Mouse (Mus musculus): ENCODE measurements around the gene Ptcd3. TPM values are rescaled to one million over a fixed set of nuclear protein-coding genes. Genes with fewer than 3 reads are reported as not detected.

Ptcd3 gene
- polyA plus RNA-seq (2012; fragmentation: generic; extraction: Trizol), result 23.6 TPM
- long read RNA-seq, experiment 1, partial matches to known transcripts, result 1 of 21 reads
- long read RNA-seq, experiment 1, other reads (novel, unspliced or antisense), result 20 of 21 reads
- long read RNA-seq, experiment 2, partial matches to known transcripts, result 6 of 257 reads
- long read RNA-seq, experiment 2, other reads (novel, unspliced or antisense), result 249 of 257 reads

DNA sequence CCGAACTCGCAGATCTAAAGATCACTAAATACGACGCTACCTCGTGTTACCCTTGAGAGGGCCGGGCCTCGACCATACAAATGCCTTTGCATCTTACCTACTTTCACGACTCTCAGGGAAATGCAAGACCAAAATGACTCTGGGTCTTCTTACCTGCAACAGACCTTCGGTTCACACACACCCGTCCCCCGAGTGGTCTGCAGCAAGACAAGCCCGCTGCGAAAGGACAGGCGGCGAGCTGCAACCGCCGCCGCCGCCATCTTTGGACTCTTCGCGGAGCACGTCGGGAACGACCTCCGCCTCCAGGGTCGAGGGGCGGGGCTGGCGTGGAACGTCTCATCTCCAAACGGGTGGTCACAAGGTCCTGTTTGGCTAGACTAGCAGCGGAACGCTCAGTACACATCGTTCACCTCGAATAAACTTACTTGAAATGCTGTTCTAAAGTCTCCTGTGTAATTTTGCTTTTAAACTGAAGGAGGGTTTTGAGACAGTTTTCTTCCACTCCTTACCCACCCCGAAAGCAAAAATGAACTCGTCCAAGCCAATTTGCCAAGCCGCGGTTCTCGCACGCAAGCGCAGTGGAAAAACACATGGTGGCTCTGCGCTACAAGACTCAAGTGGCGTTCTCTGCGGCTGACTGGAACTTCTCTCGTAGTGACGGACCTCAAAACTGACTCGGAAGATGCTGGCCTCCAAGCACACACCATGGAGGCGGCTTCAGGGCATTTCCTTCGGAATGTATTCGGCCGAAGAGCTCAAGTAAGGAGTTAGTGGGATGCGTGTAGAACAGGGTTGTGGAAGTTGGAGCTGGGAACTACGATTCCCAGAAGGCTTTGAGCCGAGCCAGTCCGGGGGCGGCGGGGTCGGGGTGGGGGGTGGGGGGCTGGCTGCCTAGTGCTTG, at the start of gene Ptcd3, which contains the start of gene Polr1a:
Gene Ptcd3 (minus strand): TSS at position 270 of the 901 bp plus-strand sequence.
Gene Polr1a (plus strand): TSS at position 573 of the 901 bp plus-strand sequence.
- Histone ChIP-seq H3K79me2 (ENCODE audit: control insufficient read depth, insufficient read depth) (peaks cover 83% of the 10 kb centered on the region), H3K79me3 (ENCODE audit: low read depth) (peaks cover 54% of the 10 kb centered on the region), H3ac (ENCODE audit: control insufficient read depth, insufficient read length, low read depth) (peak within 1 kb of the TSS; percentile 81), H3K4me3 (ENCODE audit: insufficient read depth, poor library complexity, severe bottlenecking) (peak within 1 kb of the TSS; percentile 65), H3K36me3 (ENCODE audit: control insufficient read depth, insufficient read depth) (peaks cover 49% of the 10 kb centered on the region), H3K27me3 (ENCODE audit: control insufficient read depth, insufficient read depth, insufficient read length) (no peaks in the 10 kb centered on the region)
- no peak for TF ChIP-seq CTCF (IDR thresholded peaks at IDR 0.05; ENCODE audit: control insufficient read depth, insufficient read depth, insufficient read length)
- TF ChIP-seq MYOD1 (IDR thresholded peaks at IDR 0.05; ENCODE audit: control insufficient read depth, insufficient read length, low read depth), result no peak
- no peak for TF ChIP-seq FOSL1 (IDR thresholded peaks at IDR 0.05; ENCODE audit: insufficient read depth, low read length, poor library complexity, severe bottlenecking)
- TF ChIP-seq MAX (IDR thresholded peaks at IDR 0.05), result peak; percentile 40
- no peak for TF ChIP-seq USF1 (IDR thresholded peaks at IDR 0.05; ENCODE audit: low read depth)
- TF ChIP-seq CEBPB (IDR thresholded peaks at IDR 0.05; ENCODE audit: low read depth), result no peak
- TF ChIP-seq MYOG (IDR thresholded peaks at IDR 0.05; ENCODE audit: control insufficient read depth, extremely low read depth, insufficient read length), result no peak

GRCm38 (mm10) chr6:71951192-71951591, 42.6 kb upstream of the Ptcd3 start:
- H3ac ChIP-seq (ENCODE audit: control insufficient read depth, insufficient read length, low read depth), result no peak overlapping the region
- no peaks in the 10 kb centered on the region for H3K79me3 ChIP-seq (ENCODE audit: low read depth)
- H3K79me2 ChIP-seq (ENCODE audit: control insufficient read depth, insufficient read depth), result no peaks in the 10 kb centered on the region
- TF ChIP-seq CEBPB (IDR thresholded peaks at IDR 0.05; ENCODE audit: low read depth) (no peak), MAX (IDR thresholded peaks at IDR 0.05) (no peak), MYOG (IDR thresholded peaks at IDR 0.05; ENCODE audit: control insufficient read depth, extremely low read depth, insufficient read length) (no peak), USF1 (IDR thresholded peaks at IDR 0.05; ENCODE audit: low read depth) (no peak), MYOD1 (IDR thresholded peaks at IDR 0.05; ENCODE audit: control insufficient read depth, insufficient read length, low read depth) (no peak), FOSL1 (IDR thresholded peaks at IDR 0.05; ENCODE audit: insufficient read depth, low read length, poor library complexity, severe bottlenecking) (no peak), CTCF (IDR thresholded peaks at IDR 0.05; ENCODE audit: control insufficient read depth, insufficient read depth, insufficient read length) (no peak)
- peaks cover 47% of the 10 kb centered on the region for H3K36me3 ChIP-seq (ENCODE audit: control insufficient read depth, insufficient read depth)
- H3K27me3 ChIP-seq (ENCODE audit: control insufficient read depth, insufficient read depth, insufficient read length), result no peaks in the 10 kb centered on the region
- H3K4me3 ChIP-seq (ENCODE audit: insufficient read depth, poor library complexity, severe bottlenecking), result no peak overlapping the region

DNA sequence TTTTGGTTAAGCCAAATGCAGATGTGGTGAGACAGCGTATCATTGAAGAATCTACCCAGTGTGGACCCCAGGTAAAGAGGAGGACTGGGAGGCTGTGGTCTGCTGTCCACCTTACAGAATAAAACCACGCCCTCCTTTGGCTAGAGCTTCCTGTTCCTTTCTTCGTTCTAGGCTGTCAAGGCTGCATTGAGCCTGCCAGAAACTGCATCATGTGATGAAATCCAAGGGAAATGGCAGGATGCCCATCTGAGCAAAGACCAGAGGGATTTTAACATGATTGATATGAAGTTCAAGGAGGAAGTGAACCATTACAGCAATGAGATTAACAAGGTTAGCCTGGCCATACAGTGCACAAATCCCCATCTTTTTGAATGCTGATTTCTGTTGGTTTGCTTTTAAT, 42.0 kb upstream of the Ptcd3 start:
- no peaks in the 10 kb centered on the region for H3K79me3 ChIP-seq (ENCODE audit: low read depth)
- TF ChIP-seq USF1 (IDR thresholded peaks at IDR 0.05; ENCODE audit: low read depth) (no peak), MYOG (IDR thresholded peaks at IDR 0.05; ENCODE audit: control insufficient read depth, extremely low read depth, insufficient read length) (no peak), FOSL1 (IDR thresholded peaks at IDR 0.05; ENCODE audit: insufficient read depth, low read length, poor library complexity, severe bottlenecking) (no peak), CTCF (IDR thresholded peaks at IDR 0.05; ENCODE audit: control insufficient read depth, insufficient read depth, insufficient read length) (no peak), CEBPB (IDR thresholded peaks at IDR 0.05; ENCODE audit: low read depth) (no peak), MAX (IDR thresholded peaks at IDR 0.05) (no peak), MYOD1 (IDR thresholded peaks at IDR 0.05; ENCODE audit: control insufficient read depth, insufficient read length, low read depth) (no peak)
- H3ac ChIP-seq (ENCODE audit: control insufficient read depth, insufficient read length, low read depth), result no peak overlapping the region
- H3K27me3 ChIP-seq (ENCODE audit: control insufficient read depth, insufficient read depth, insufficient read length), result no peaks in the 10 kb centered on the region
- H3K36me3 ChIP-seq (ENCODE audit: control insufficient read depth, insufficient read depth), result peaks cover 47% of the 10 kb centered on the region
- H3K79me2 ChIP-seq (ENCODE audit: control insufficient read depth, insufficient read depth), result no peaks in the 10 kb centered on the region
- H3K4me3 ChIP-seq (ENCODE audit: insufficient read depth, poor library complexity, severe bottlenecking), result no peak overlapping the region

DNA sequence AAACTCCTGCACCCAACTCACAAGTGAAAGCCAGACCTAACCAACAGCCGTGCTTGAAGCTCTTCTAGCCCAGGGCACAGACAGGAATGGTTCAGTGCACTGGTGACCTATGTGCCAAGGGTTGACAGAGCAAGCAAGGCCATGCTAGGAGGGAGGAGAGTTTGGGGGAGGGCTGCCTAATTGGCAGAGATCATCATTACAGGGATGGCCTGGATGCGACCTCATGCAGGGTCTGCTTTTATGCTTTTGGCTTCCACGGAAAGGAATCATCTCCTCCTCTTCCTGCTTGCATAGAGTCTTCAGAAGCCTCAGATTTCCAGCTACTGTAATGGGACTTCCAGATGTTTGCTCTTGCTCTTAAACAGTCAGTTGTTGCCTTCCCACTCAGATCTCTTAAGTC, 41.2 kb upstream of the Ptcd3 start:
- no peak for TF ChIP-seq MYOD1 (IDR thresholded peaks at IDR 0.05; ENCODE audit: control insufficient read depth, insufficient read length, low read depth)
- no peak for TF ChIP-seq MAX (IDR thresholded peaks at IDR 0.05)
- no peak for TF ChIP-seq FOSL1 (IDR thresholded peaks at IDR 0.05; ENCODE audit: insufficient read depth, low read length, poor library complexity, severe bottlenecking)
- TF ChIP-seq USF1 (IDR thresholded peaks at IDR 0.05; ENCODE audit: low read depth), result no peak
- TF ChIP-seq CTCF (IDR thresholded peaks at IDR 0.05; ENCODE audit: control insufficient read depth, insufficient read depth, insufficient read length), result no peak
- TF ChIP-seq MYOG (IDR thresholded peaks at IDR 0.05; ENCODE audit: control insufficient read depth, extremely low read depth, insufficient read length), result no peak
- no peak for TF ChIP-seq CEBPB (IDR thresholded peaks at IDR 0.05; ENCODE audit: low read depth)

DNA sequence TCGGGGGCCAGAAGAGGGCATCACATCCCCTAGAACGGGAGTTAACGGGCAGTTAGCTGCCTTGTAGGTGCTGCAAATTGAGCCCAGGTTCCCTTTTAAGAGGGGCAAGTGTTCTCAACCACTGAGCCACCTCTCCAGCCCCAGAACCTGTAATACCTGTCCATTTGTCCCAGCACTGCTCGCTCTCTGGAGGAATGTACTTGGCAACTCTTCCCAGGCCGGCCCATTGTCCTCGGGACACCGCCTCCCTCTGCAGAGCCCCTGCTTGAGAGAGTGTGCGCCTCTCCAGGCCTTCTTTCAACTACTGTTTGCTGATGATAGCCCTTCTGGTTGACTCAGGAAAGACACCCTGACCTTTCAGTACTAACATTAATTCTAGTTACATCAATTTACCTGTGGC, 37.6 kb upstream of the Ptcd3 start:
- Histone ChIP-seq H3K36me3 (ENCODE audit: control insufficient read depth, insufficient read depth) (peaks cover 47% of the 10 kb centered on the region), H3K4me3 (ENCODE audit: insufficient read depth, poor library complexity, severe bottlenecking) (no peak overlapping the region), H3K27me3 (ENCODE audit: control insufficient read depth, insufficient read depth, insufficient read length) (no peaks in the 10 kb centered on the region), H3K79me3 (ENCODE audit: low read depth) (no peaks in the 10 kb centered on the region), H3K79me2 (ENCODE audit: control insufficient read depth, insufficient read depth) (no peaks in the 10 kb centered on the region), H3ac (ENCODE audit: control insufficient read depth, insufficient read length, low read depth) (no peak overlapping the region)
- TF ChIP-seq CTCF (IDR thresholded peaks at IDR 0.05; ENCODE audit: control insufficient read depth, insufficient read depth, insufficient read length) (no peak), USF1 (IDR thresholded peaks at IDR 0.05; ENCODE audit: low read depth) (no peak), MYOG (IDR thresholded peaks at IDR 0.05; ENCODE audit: control insufficient read depth, extremely low read depth, insufficient read length) (no peak), MYOD1 (IDR thresholded peaks at IDR 0.05; ENCODE audit: control insufficient read depth, insufficient read length, low read depth) (no peak), MAX (IDR thresholded peaks at IDR 0.05) (no peak), CEBPB (IDR thresholded peaks at IDR 0.05; ENCODE audit: low read depth) (no peak), FOSL1 (IDR thresholded peaks at IDR 0.05; ENCODE audit: insufficient read depth, low read length, poor library complexity, severe bottlenecking) (no peak)

More for the DNA sequence above, 41.2 kb upstream of the Ptcd3 start:
- Histone ChIP-seq H3K36me3 (ENCODE audit: control insufficient read depth, insufficient read depth) (peaks cover 46% of the 10 kb centered on the region), H3K79me2 (ENCODE audit: control insufficient read depth, insufficient read depth) (no peaks in the 10 kb centered on the region), H3K4me3 (ENCODE audit: insufficient read depth, poor library complexity, severe bottlenecking) (no peak overlapping the region), H3K79me3 (ENCODE audit: low read depth) (no peaks in the 10 kb centered on the region), H3K27me3 (ENCODE audit: control insufficient read depth, insufficient read depth, insufficient read length) (no peaks in the 10 kb centered on the region), H3ac (ENCODE audit: control insufficient read depth, insufficient read length, low read depth) (no peak overlapping the region)

Measured in C2C12 (cell line).